Mouse (Mus musculus): ENCODE measurements around the gene Uqcc1.
A peak's percentile ranks its signal among the peaks of the same experiment; 100 is the strongest.

Uqcc1 gene

DNA sequence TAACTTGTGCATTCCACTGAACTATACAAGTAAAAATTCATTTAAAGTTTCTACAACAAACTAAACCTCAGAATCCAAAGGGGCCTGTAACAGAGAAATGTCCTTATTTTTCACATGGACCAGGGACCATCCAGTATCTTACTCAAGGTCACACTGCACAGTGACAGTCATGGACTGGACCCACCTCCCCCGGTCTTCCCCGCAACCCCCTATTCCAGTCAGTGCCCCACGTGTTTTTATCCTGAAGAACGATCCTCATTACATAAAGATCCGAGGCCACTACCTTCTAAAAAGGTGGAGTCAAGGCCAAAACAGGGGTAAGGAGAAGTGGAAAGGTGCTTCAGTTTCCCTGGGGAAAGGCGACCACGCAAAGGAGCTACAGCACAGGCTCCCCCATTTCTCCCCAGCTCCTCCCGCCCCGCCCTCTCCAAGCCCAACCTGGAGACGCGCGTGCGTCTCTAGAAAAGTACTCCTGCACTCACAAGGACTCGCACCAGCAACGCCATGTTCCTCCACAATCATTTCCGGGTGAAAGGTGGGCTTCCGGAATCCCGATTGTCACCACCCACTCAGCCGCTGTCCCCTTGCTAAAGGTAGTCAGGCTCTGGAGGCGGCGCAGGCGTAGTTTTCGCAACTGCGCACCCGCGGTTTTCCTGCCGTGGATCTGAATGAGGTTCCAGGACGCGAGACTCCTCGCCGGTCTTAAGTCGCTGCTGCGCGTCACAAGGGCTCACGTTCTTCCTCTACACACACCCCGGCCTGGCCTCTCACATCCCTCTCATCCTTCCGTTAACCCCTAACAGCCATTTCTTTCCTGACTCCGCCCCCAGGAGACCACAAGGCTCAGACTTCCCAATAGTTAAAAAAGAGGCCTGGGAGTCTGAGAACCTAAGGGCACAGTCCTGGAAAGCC, at the start of gene Uqcc1:
TSS of gene Uqcc1 (minus strand) at position 780 of the 912 bp plus-strand sequence.
- DNase-seq: peak; percentile 82 to 91

GRCm38 (mm10) chr2:155979328-155979991, 49.4 kb upstream of the Uqcc1 start:
- peak; percentile 61 to 72 for DNase-seq

- peak; percentile 68 to 74 for DNase-seq
These were observed 44.1 kb upstream of the Uqcc1 start for GRCm38 (mm10) chr2:155974087-155974731.

DNA sequence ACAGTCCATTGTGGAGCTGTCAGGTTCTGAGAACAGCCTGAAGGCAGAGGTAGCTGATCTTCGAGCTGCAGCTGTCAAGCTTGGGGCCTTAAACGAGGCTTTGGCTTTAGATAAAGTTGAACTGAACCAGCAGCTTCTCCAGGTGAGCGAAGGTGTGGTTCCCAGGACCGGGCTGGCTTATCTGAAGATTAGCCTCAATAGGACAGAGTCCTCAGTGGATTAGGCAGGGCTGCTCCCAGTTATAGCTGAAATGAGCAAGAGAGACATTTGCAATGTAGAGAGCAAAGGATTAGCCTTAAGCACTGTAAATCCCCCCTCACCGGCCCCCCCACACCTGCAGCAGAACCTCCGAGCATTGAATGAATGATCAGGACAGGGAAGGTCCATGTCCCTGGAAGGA, 43.2 kb upstream of the Uqcc1 start:
- no peak for DNase-seq

GRCm38 (mm10) chr2:155962991-155963390, 32.9 kb upstream of the Uqcc1 start:
- DNase-seq: no peak

- DNase-seq: no peak
These were observed 31.8 kb upstream of the Uqcc1 start for GRCm38 (mm10) chr2:155961862-155962261.

DNA sequence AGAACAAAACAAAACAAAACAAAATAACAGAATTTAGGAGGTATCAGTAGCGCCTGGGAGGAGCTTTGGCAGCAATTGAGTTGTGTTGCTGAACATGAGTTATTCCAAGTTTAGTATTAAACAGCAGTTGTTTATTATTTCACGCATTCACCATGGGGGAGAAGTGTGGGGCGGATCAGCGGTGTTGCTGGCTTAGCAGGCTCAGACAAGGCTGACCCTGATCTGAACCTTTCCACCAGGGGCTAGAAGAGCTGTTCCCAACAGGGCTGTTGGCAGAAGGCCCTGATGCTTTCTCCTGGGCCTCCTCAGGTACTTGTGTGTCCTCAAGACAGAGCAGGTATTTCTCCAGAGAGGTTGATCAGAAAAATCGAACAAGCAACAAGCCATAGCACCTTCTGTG, 29.9 kb upstream of the Uqcc1 start:
- no peak for DNase-seq

DNA sequence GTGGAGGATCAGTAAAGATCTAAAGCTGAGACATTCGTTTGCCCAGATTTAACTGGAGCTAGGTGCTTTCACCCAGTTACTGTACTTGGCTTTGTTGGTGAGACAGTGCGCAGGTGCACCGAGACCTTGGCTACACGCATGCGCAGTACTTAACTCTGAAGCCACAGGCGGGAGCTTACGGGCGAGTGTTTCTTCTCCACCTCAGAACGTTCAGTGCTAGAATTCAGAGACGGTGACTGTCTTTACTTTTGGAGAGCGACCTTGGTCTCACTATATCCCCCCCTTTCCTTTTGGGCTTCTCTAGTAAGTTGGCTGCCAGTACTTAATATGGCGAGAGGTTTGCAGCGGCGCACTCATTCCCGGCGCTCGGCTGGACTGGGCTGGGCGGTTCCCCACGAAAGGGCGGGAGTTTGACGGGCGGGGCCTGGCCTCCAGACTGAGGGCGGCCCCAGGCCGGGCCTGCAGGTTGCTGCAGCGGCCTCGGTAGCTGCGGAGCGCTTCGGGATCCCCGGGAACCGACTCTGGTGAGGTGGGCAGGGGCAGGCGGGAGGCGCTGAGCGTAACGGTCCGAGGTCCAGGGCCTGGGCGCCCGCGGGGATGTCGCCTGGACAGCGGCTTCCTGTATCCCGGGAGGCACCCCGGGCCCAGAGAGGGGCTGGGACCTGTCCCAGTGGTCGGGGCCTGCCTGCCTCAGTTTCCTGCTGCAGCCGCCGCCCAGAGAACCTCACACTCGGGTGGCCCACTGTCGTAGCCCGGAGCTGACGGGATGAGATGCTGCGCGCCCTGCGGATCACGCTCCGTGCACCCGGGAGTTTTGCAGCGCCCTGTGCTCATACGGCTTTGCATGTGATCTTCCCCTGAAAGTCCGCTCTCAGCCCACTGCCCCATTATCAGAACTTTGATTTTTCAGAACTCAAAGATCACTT, 26.3 kb upstream of the Uqcc1 start, which contains the start of gene Cep250:
TSS of gene Cep250 (plus strand) at position 325 of the 926 bp plus-strand sequence.
- DNase-seq: peak; percentile 73 to 79

GRCm38 (mm10) chr2:155952006-155952405, 21.9 kb upstream of the Uqcc1 start:
- DNase-seq: no peak

GRCm38 (mm10) chr2:155949362-155949761, 19.3 kb upstream of the Uqcc1 start:
- DNase-seq: no peak

GRCm38 (mm10) chr2:155947390-155948002, 17.4 kb upstream of the Uqcc1 start:
- no peak for DNase-seq

GRCm38 (mm10) chr2:155946499-155946898, 16.4 kb upstream of the Uqcc1 start:
- no peak for DNase-seq

- no peak for DNase-seq
These were observed 16.0 kb upstream of the Uqcc1 start for GRCm38 (mm10) chr2:155946069-155946468.

- no peak for DNase-seq
These were observed 15.5 kb upstream of the Uqcc1 start for GRCm38 (mm10) chr2:155945580-155945979.

- DNase-seq: no peak
These were observed 15.0 kb upstream of the Uqcc1 start, which contains the start of gene Gdf5 for GRCm38 (mm10) chr2:155945124-155945523. Gene Gdf5 (minus strand): TSS chr2:155945367.

DNA sequence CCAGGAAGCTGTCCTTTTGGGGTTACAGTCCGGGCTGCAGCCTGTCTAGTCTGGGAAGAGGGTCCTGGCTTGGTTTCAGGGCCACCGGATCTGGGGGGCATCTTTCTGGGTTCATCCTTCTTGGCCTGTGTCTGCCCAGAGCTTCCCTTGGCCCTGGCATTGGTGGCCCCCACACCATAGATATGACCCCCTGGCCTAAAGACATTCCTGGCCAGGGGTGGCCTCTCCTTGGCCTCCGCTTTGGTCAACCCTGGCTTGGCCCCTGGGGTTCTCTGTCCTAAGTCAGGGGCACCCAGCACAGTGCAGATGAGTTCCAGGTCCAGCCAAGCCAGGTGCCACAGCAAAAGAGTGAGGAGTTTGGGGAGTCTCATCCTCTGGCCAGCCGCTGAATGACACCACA, 14.6 kb upstream of the Uqcc1 start:
- no peak for DNase-seq

GRCm38 (mm10) chr2:155943463-155943862, 13.4 kb upstream of the Uqcc1 start:
- no peak for DNase-seq

DNA sequence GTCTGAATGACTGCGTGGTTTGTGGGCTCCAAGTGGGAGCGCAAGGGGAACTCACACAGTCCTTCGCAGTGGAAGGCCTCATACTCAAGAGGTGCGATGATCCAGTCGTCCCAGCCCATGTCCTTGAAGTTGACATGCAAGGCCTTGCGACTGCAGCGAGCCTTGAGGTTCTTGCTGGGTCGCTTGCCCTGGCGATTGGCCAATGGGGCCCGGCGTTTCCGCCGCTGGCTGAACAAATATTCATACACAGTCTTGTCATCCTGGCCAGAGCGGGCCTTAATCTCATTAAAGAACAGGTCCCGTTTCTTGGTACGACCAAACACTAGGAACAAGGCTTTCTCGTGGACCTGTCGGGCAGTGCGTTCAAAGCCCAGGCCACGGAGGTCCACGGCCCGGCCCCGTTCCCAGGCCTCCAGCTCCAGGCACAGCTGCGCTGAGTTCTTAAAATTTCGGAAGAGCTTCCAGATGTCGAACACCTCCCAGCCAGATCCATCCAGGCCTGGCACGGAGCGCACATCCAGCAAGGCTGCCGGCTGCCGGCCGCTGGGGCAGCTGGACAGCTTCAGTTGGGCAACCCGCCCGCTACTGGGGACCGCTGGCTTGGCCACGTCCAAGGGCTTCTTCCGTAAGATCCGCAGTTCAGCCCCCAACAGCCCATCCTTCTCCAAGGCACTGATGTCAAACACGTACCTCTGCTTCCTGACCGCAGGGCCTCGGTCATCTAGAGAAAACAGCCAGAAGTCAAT, 11.8 kb upstream of the Uqcc1 start:
- no peak for DNase-seq

- no peak for DNase-seq
These were observed 10.6 kb upstream of the Uqcc1 start, which contains the start of gene Gm15557 for GRCm38 (mm10) chr2:155940681-155941080. Gene Gm15557 (plus strand): TSS chr2:155940728.

DNA sequence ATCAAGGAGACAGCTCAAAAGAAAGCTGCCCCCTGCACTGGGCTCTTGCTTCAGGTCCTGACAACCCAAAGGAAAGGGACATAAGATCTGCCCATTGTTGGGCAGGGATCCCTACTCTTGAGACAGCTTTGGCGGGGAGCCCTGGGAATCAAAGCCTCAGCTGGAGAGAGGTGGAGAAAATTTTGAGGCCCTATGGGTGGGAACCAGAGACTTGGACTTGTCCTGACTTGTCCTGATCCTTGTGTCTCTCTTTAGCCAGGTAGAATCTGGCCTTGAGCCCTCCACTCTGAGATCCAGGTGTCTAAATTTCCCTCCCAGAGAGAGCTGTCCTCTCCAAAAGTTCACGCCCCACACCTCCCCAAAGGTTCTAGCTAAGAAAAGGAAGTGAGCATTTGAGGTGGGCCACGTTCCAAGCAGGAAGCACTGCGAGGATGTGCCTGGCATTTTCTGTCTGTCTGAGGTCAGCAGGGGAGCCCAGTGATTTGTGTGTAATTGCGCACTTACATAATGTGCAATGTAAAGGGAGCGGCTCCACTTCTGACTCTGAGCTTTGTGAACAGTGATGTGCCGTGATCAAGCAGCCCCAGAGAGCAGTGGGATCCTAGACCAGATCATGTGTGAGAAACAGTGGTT, 9.9 kb upstream of the Uqcc1 start:
- no peak for DNase-seq

Measured in thymus, adult 18-20 months (tissue).